Mouse (Mus musculus): ENCODE measurements at regions not wholly inside any gene's neighbourhood (a gene's known extent, or its start where the extent isn't known, plus 50 kb on each side); places are given as distances from the start of the nearest gene placed in this dataset.
"Not testable (repeated sequence)": the region's sequence is repeated elsewhere in the genome, so short reads cannot be mapped to it uniquely, and the experiment has no call there.

DNA sequence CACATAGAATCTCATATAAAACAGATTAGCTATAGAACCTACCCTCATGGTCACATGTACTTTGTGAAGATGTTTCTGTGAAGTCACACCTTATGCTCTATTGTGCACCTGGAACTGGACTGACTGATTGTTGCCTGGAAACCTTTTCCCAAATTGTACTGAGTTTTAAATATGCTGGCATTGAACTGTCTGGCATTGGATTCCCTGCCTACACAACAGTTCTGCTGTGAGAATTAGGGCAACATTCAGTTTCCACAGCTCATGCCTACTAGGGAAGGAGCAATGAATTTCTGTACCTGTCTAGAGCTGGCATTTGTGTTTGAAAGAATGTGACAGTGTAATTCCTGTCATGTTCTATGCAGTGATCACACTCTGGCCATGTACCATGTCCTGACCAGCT lies 60.4 kb upstream of the Poc5 start:
- no peak for DNase-seq (ENCODE audit: low read depth)
- TF ChIP-seq POLR2A (IDR thresholded peaks at IDR 0.05; ENCODE audit: borderline replicate concordance, extremely low read depth, insufficient read depth, insufficient read length, poor library complexity, severe bottlenecking): no peak
- no peak for TF ChIP-seq CTCF (IDR thresholded peaks at IDR 0.05; ENCODE audit: borderline replicate concordance, extremely low read depth, insufficient read depth, insufficient read length)

- no peak for TF ChIP-seq POLR2A (IDR thresholded peaks at IDR 0.05; ENCODE audit: borderline replicate concordance, extremely low read depth, insufficient read depth, insufficient read length, poor library complexity, severe bottlenecking)
- TF ChIP-seq CTCF (IDR thresholded peaks at IDR 0.05; ENCODE audit: borderline replicate concordance, extremely low read depth, insufficient read depth, insufficient read length): no peak
- peak; percentile 72 for DNase-seq (ENCODE audit: low read depth)
Observed at GRCm38 (mm10) chr13:96324636-96325035, 63.5 kb upstream of the Poc5 start.

- not testable (repeated sequence) for DNase-seq (ENCODE audit: low read depth)
Observed at GRCm38 (mm10) chr13:96317161-96317560, 70.9 kb upstream of the Poc5 start.

DNA sequence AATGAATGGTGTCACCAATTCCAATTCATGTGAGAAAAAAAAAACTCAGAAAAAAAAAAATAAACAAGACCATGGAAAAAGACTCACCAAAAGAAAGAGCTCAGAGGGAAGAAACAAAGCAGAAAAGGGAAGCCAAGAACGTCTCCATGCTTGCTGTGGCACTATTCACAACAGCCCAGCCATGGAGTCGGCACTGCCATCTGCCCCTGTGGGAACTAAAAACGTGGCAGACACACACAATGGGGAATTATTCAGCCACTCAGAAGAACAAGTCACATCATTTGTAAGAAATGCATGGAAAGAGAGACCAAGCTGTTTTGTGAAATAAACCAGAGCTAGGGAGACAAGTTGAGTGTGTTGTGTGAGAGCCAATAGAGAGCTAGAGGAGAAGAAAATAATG lies 74.9 kb upstream of the Poc5 start:
- no peak for TF ChIP-seq CTCF (IDR thresholded peaks at IDR 0.05; ENCODE audit: borderline replicate concordance, extremely low read depth, insufficient read depth, insufficient read length)
- no peak for TF ChIP-seq POLR2A (IDR thresholded peaks at IDR 0.05; ENCODE audit: borderline replicate concordance, extremely low read depth, insufficient read depth, insufficient read length, poor library complexity, severe bottlenecking)
- DNase-seq (ENCODE audit: low read depth): peak; percentile 82

- DNase-seq (ENCODE audit: low read depth): peak; percentile 18
- no peak for TF ChIP-seq CTCF (IDR thresholded peaks at IDR 0.05; ENCODE audit: borderline replicate concordance, extremely low read depth, insufficient read depth, insufficient read length)
- TF ChIP-seq POLR2A (IDR thresholded peaks at IDR 0.05; ENCODE audit: borderline replicate concordance, extremely low read depth, insufficient read depth, insufficient read length, poor library complexity, severe bottlenecking): no peak
Observed at GRCm38 (mm10) chr13:96302495-96302894, 85.6 kb upstream of the Poc5 start.

GRCm38 (mm10) chr13:96287797-96288196 lies 100.3 kb upstream of the Poc5 start:
- peak; percentile 19 for DNase-seq (ENCODE audit: low read depth)
- TF ChIP-seq CTCF (IDR thresholded peaks at IDR 0.05; ENCODE audit: borderline replicate concordance, extremely low read depth, insufficient read depth, insufficient read length): no peak
- TF ChIP-seq POLR2A (IDR thresholded peaks at IDR 0.05; ENCODE audit: borderline replicate concordance, extremely low read depth, insufficient read depth, insufficient read length, poor library complexity, severe bottlenecking): no peak

DNA sequence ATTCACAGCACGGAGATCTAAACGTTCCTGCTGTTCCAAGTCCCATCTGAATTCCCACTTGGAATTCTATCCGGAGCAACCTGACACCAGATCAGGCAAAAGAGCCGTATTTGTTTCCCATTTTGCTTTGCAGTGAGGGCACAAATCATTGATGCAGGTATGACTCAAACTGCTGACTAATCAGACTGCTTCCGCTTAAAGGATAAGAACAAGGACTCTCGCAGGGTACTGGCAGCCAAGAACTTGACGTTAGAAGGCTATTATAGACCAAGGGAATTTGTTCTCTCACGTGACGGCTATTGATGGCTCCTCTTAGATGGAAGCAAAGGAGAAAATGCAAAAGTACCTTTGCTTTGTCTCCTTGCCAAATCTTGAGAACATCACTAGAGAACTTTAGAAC lies 118.1 kb upstream of the Poc5 start:
- TF ChIP-seq CTCF (IDR thresholded peaks at IDR 0.05; ENCODE audit: borderline replicate concordance, extremely low read depth, insufficient read depth, insufficient read length) (no peak), POLR2A (IDR thresholded peaks at IDR 0.05; ENCODE audit: borderline replicate concordance, extremely low read depth, insufficient read depth, insufficient read length, poor library complexity, severe bottlenecking) (no peak)
- no peak for DNase-seq (ENCODE audit: low read depth)

DNA sequence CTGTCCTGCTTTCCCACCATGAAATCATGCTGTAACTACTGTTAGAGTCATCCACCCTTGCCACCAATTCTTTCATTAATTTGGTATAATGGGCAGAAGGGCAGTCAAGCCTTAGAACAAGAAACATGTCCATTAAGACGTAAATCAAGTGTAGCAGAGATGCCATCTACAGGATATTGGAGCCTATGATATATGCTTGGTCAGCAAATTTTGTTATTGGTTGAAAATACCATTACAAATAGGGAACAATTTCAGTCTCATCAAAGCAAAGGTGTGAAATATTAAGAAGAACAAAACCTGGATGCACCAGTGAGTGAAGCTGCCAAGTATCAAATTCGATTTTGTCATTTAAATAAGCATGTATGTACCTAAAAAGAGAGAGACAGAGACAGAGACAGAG lies 123.6 kb upstream of the Sv2c start:
- no peak for TF ChIP-seq CTCF (IDR thresholded peaks at IDR 0.05; ENCODE audit: borderline replicate concordance, extremely low read depth, insufficient read depth, insufficient read length)
- TF ChIP-seq POLR2A (IDR thresholded peaks at IDR 0.05; ENCODE audit: borderline replicate concordance, extremely low read depth, insufficient read depth, insufficient read length, poor library complexity, severe bottlenecking): no peak

GRCm38 (mm10) chr13:96254391-96254790 lies 122.0 kb upstream of the Sv2c start:
- peak; percentile 26 for DNase-seq (ENCODE audit: low read depth)
- TF ChIP-seq POLR2A (IDR thresholded peaks at IDR 0.05; ENCODE audit: borderline replicate concordance, extremely low read depth, insufficient read depth, insufficient read length, poor library complexity, severe bottlenecking) (no peak), CTCF (IDR thresholded peaks at IDR 0.05; ENCODE audit: borderline replicate concordance, extremely low read depth, insufficient read depth, insufficient read length) (no peak)

More for the DNA sequence above, 123.6 kb upstream of the Sv2c start:
- peak; percentile 4 for DNase-seq (ENCODE audit: low read depth)

DNA sequence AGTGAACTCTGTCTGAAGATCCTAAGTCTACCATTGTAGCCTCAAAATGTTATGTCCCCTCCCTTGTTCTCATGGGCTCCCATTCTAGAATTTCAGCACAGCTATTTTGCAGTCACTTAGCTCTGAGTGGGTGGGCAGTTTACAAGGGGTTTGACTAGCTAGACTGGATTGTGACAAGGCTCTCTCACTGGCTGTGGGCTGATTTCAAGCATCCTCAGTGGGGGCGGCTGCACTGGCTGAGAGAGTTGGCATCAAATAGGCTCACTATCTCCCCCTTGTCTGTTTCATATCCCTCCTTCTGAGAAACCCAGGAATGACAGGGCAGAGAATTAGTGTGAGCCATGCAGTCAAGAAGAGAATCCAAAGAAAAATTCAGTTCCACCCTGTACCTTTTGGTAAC lies 88.4 kb upstream of the Sv2c start:
- TF ChIP-seq CTCF (IDR thresholded peaks at IDR 0.05; ENCODE audit: borderline replicate concordance, extremely low read depth, insufficient read depth, insufficient read length) (no peak), POLR2A (IDR thresholded peaks at IDR 0.05; ENCODE audit: borderline replicate concordance, extremely low read depth, insufficient read depth, insufficient read length, poor library complexity, severe bottlenecking) (no peak)
- DNase-seq (ENCODE audit: low read depth): no peak

- DNase-seq (ENCODE audit: low read depth): no peak
- no peak for TF ChIP-seq CTCF (IDR thresholded peaks at IDR 0.05; ENCODE audit: borderline replicate concordance, extremely low read depth, insufficient read depth, insufficient read length)
- no peak for TF ChIP-seq POLR2A (IDR thresholded peaks at IDR 0.05; ENCODE audit: borderline replicate concordance, extremely low read depth, insufficient read depth, insufficient read length, poor library complexity, severe bottlenecking)
Observed at GRCm38 (mm10) chr13:96215496-96215895, 83.1 kb upstream of the Sv2c start.

DNA sequence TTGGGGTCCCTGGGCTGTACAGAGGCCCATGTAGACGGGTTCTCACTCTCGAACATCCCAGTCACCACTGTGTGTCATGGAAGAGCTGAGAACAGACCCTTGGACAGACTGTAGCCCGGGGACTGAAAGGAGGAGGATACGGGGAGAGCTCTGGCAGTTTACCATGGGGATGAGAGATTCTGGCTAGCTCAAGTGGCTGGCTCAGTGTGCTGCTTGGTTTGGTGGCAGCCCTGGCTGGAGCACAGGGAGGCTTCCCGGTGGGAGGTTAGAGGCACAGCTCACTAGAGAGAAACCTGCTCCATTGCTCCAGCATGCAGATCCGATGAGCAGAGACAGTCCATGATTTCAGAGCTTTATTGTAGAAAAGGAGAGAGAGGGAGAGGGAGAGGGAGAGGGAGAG lies 82.7 kb upstream of the Sv2c start:
- no peak for DNase-seq (ENCODE audit: low read depth)
- no peak for TF ChIP-seq CTCF (IDR thresholded peaks at IDR 0.05; ENCODE audit: borderline replicate concordance, extremely low read depth, insufficient read depth, insufficient read length)
- no peak for TF ChIP-seq POLR2A (IDR thresholded peaks at IDR 0.05; ENCODE audit: borderline replicate concordance, extremely low read depth, insufficient read depth, insufficient read length, poor library complexity, severe bottlenecking)

DNA sequence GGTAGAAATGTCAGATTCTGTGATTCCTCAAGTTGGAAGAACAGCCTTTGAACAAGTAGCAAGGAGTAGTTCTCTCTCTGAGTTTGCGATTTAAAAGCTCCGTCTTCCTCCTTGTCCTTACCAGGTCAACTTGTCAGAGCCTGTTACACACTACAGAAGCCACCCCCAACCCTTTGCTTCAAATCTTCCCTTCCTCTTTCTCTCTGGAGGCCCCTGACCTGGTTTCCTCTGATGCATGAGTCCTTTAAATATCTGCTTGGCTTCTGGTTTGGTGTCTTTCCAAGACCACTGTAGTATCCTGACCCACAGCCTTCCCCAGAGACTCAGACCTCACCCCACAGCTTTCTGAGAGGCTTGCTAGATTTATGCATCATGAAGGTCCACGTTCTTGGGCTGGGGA lies 73.7 kb upstream of the Sv2c start:
- no peak for TF ChIP-seq CTCF (IDR thresholded peaks at IDR 0.05; ENCODE audit: borderline replicate concordance, extremely low read depth, insufficient read depth, insufficient read length)
- no peak for TF ChIP-seq POLR2A (IDR thresholded peaks at IDR 0.05; ENCODE audit: borderline replicate concordance, extremely low read depth, insufficient read depth, insufficient read length, poor library complexity, severe bottlenecking)
- no peak for DNase-seq (ENCODE audit: low read depth)

Data from brain, embryonic 14.5 days (tissue).